Mouse (Mus musculus) myocyte (in vitro differentiated cells): Measurements from ENCODE around the gene Vdac2. TPM values are rescaled to one million over a fixed set of nuclear protein-coding genes. Genes with fewer than 3 reads are reported as not detected.

ENCODE experiments used
- H3K27me3 ChIP-seq: one replicate; pipeline ENCODE4 v1.6.1; 2011; ENCODE audit not compliant: control insufficient read depth, insufficient read depth, insufficient read length
- H3K36me3 ChIP-seq: one replicate; pipeline ENCODE4 v1.6.1; 2011; ENCODE audit not compliant: control insufficient read depth, insufficient read depth
- H3K4me2 ChIP-seq: one replicate; pipeline ENCODE4 v1.6.1; 2011; ENCODE audit warnings: low read depth, control low read depth
- H3K4me3 ChIP-seq: one replicate; pipeline ENCODE4 v1.5.1; 2011; ENCODE audit warnings: mild to moderate bottlenecking, control low read depth, moderate library complexity
- H3K79me2 ChIP-seq: one replicate; pipeline ENCODE4 v1.6.1; 2011; ENCODE audit not compliant: control insufficient read depth, insufficient read depth
- H3ac ChIP-seq: one replicate; pipeline ENCODE4 v1.6.1; 2011; ENCODE audit not compliant: control insufficient read depth, insufficient read length
- CEBPB ChIP-seq: IDR thresholded peaks from 2 replicates; pipeline ENCODE4 v1.6.1; 2011; ENCODE audit warnings: mild to moderate bottlenecking, moderate library complexity; ENCODE audit not compliant: poor library complexity, insufficient read depth, severe bottlenecking
- E2F4 ChIP-seq: IDR thresholded peaks from one replicate; pipeline ENCODE4 v1.6.1; 2011; ENCODE audit warnings: mild to moderate bottlenecking, control low read depth, moderate library complexity; ENCODE audit not compliant: insufficient read depth
- MAX ChIP-seq: IDR thresholded peaks from one replicate; pipeline ENCODE4 v1.6.1; 2011; ENCODE audit warnings: low read depth, mild to moderate bottlenecking, control low read depth
- MYOD1 ChIP-seq, 3 experiments: IDR thresholded peaks; one replicate each; pipeline ENCODE4 v1.6.1; 2011; ENCODE audit warnings: control low read depth in 2 of 3, low read depth in 2 of 3, mild to moderate bottlenecking in 2 of 3, moderate library complexity in 1 of 3; ENCODE audit not compliant: insufficient read length in 2 of 3, control insufficient read depth in 1 of 3
- MYOG ChIP-seq, 3 experiments: IDR thresholded peaks; one replicate each; pipeline ENCODE4 v1.6.1; 2011; ENCODE audit warnings: control low read depth in 2 of 3, low read depth in 2 of 3, mild to moderate bottlenecking in 2 of 3; ENCODE audit not compliant: insufficient read length in 2 of 3, control insufficient read depth in 1 of 3, insufficient read depth in 1 of 3
- POLR2A ChIP-seq: IDR thresholded peaks from one replicate; pipeline ENCODE4 v1.6.1; 2011; ENCODE audit warnings: low read depth, mild to moderate bottlenecking, control low read depth, moderate library complexity; ENCODE audit not compliant: insufficient read length
- POLR2AphosphoS2 ChIP-seq: IDR thresholded peaks from one replicate; pipeline ENCODE4 v1.6.1; 2011; ENCODE audit warnings: low read depth, control low read depth; ENCODE audit not compliant: insufficient read length
- REST ChIP-seq: IDR thresholded peaks from one replicate; pipeline ENCODE4 v1.6.1; 2011; ENCODE audit warnings: mild to moderate bottlenecking, control low read depth, moderate library complexity; ENCODE audit not compliant: insufficient read depth, insufficient read length
- SRF ChIP-seq: IDR thresholded peaks from one replicate; pipeline ENCODE4 v1.6.1; 2011; ENCODE audit warnings: low read depth; ENCODE audit not compliant: control insufficient read depth, insufficient read length
- TCF12 ChIP-seq: IDR thresholded peaks from one replicate; pipeline ENCODE4 v1.6.1; 2011; ENCODE audit warnings: mild to moderate bottlenecking, control low read depth; ENCODE audit not compliant: poor library complexity, insufficient read depth, severe bottlenecking
- TCF3 ChIP-seq: IDR thresholded peaks from one replicate; pipeline ENCODE4 v1.6.1; 2011; ENCODE audit warnings: low read depth, control low read depth; ENCODE audit not compliant: insufficient read length
- USF1 ChIP-seq: IDR thresholded peaks from one replicate; pipeline ENCODE4 v1.6.1; 2011; ENCODE audit warnings: low read depth, mild to moderate bottlenecking, control low read depth, moderate library complexity
- polyA plus RNA-seq: library from polyadenylated mRNA; unstranded; fragments of >200 nt; fragmentation: generic; extraction: Trizol; gene quantifications from one replicate; pipeline ENCODE4 v1.2.1, GENCODE M21; 2012; ENCODE audit warnings: missing spikeins

Gene Vdac2
- polyA plus RNA-seq, 1 experiment: 314 TPM

GRCm38 (mm10) chr14:21823897-21824296 is 1.1 kb upstream of the Vdac2 start:
- Histone ChIP-seq H3K79me2 (no peaks in the 10 kb centered on the region), H3ac (no peak overlapping the region), H3K27me3 (no peaks in the 10 kb centered on the region), H3K36me3 (no peaks in the 10 kb centered on the region), H3K4me3 (no peak overlapping the region), H3K4me2 (no peak overlapping the region)
- no peak for TF ChIP-seq SRF
- no peak for TF ChIP-seq POLR2AphosphoS2
- TF ChIP-seq REST: no peak
- no peak for TF ChIP-seq POLR2A
- TF ChIP-seq CEBPB: no peak

DNA sequence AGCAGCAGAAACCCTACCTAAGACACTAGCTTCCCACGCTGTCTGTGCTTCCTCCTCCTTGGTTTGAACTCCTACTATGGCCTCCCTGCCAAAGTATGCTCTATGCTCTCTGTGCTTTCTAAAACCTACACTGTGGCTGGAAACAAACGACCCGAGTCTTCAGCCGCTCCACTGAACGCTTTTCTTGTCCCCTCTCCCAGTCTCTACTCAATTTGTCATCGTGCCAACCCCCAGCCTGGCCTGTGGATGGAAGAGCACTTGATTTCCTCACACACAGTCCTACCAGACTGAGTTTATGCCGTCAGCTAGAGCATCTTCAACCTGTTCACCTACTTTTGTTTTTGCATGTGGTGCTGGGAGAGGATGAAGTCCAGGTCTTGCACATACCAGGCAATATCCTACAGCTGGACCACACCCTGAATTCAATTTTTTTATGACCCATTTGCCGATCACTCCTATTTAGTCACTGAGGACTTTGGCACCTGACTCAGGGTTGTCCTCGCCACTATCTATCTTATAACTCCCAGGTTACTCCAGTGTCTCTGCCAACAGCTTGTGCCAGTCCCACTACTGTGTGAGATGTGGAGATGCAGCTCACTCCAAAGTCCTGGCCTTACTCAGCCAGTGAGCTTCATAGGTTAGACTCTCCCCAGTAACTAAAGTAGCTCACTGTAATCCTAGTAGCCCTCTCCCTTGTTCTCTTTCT is 901 bp downstream of the Vdac2 start:
- Histone ChIP-seq H3K27me3 (no peaks in the 10 kb centered on the region), H3K79me2 (no peaks in the 10 kb centered on the region), H3K36me3 (no peaks in the 10 kb centered on the region), H3ac (no peak overlapping the region), H3K4me3 (no peak overlapping the region), H3K4me2 (no peak overlapping the region)
- TF ChIP-seq CEBPB (no peak), TCF3 (no peak), POLR2AphosphoS2 (no peak), SRF (no peak), POLR2A (no peak), USF1 (no peak), TCF12 (no peak), E2F4 (no peak), MAX (no peak), MYOD1 (IDR thresholded peaks at IDR 0.05; ENCODE audit: control insufficient read depth in 1 of 3, insufficient read length in 2 of 3, low read depth in 2 of 3) (no peak), MYOG (IDR thresholded peaks at IDR 0.05; ENCODE audit: control insufficient read depth in 1 of 3, insufficient read depth in 1 of 3, insufficient read length in 2 of 3, low read depth in 2 of 3) (no peak), REST (no peak)

- H3K79me2 ChIP-seq: peaks cover 47% of the 10 kb centered on the region
- no peaks in the 10 kb centered on the region for H3K27me3 ChIP-seq
- H3K4me3 ChIP-seq: peak overlapping the region; percentile 98
- H3ac ChIP-seq: peak overlapping the region; percentile 72
- H3K36me3 ChIP-seq: peaks cover 25% of the 10 kb centered on the region
- peak overlapping the region; percentile 90 for H3K4me2 ChIP-seq
- TF ChIP-seq SRF (peak; percentile 98), REST (peak; percentile 26), POLR2AphosphoS2 (peak; percentile 95), TCF3 (no peak), TCF12 (no peak), USF1 (peak; percentile 91), MYOG (IDR thresholded peaks at IDR 0.05; ENCODE audit: control insufficient read depth in 1 of 3, insufficient read depth in 1 of 3, insufficient read length in 2 of 3, low read depth in 2 of 3) (peak in 2 of 3 experiments; percentile 3 to 21), CEBPB (no peak), E2F4 (no peak), MAX (peak; percentile 98), MYOD1 (IDR thresholded peaks at IDR 0.05; ENCODE audit: control insufficient read depth in 1 of 3, insufficient read length in 2 of 3, low read depth in 2 of 3) (peak in 1 of 3 experiments; percentile 29), POLR2A (peak; percentile 87)
Measured at GRCm38 (mm10) chr14:21830876-21831767, 6.1 kb downstream of the Vdac2 start.

DNA sequence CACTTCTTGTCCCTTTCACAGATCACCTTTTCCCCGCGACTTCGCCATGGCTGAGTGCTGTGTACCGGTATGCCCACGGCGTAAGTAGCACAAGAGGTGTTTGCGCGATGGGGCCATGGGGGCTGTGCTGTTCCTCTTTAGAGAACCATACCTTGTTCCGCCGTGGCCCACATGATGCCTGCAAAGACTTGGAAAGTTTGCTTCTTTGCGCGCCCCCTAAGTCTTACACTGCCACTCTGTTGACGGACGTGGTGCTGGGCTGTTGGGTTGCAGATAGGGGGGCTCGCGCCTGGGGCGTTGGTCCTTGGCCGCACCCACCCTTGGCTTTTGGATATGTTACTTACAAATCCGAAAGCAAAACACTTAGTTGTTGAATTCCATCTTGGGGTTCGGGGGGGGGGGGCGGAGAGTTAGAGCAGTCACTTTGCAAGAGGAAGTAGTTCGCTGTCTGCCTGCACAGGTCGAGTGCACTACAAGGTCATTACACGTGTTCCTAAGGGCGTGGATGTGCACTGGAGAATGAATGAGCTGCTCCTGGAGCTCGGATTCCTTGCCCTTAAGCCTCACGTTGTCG is 6.9 kb downstream of the Vdac2 start:
- Histone ChIP-seq H3K4me2 (peak overlapping the region; percentile 95), H3K27me3 (no peaks in the 10 kb centered on the region), H3K4me3 (peak overlapping the region; percentile 98), H3ac (peak overlapping the region; percentile 72), H3K36me3 (peaks cover 29% of the 10 kb centered on the region), H3K79me2 (peaks cover 54% of the 10 kb centered on the region)
- TF ChIP-seq CEBPB (no peak), USF1 (no peak), MAX (no peak), POLR2A (no peak), MYOD1 (IDR thresholded peaks at IDR 0.05; ENCODE audit: control insufficient read depth in 1 of 3, insufficient read length in 2 of 3, low read depth in 2 of 3) (no peak), SRF (no peak), E2F4 (no peak), POLR2AphosphoS2 (no peak)
